Mouse (Mus musculus) myocyte (in vitro differentiated cells): ENCODE measurements at regions not wholly inside any gene's neighbourhood (a gene's known extent, or its start where the extent isn't known, plus 50 kb on each side); places are given as distances from the start of the nearest gene placed in this dataset.

Experiments used
- H3K27me3 ChIP-seq: one replicate; pipeline ENCODE4 v1.6.1; 2011; ENCODE audit not compliant: control insufficient read depth, insufficient read depth, insufficient read length
- H3K36me3 ChIP-seq: one replicate; pipeline ENCODE4 v1.6.1; 2011; ENCODE audit not compliant: control insufficient read depth, insufficient read depth
- H3K4me2 ChIP-seq: one replicate; pipeline ENCODE4 v1.6.1; 2011; ENCODE audit warnings: low read depth, control low read depth
- H3K4me3 ChIP-seq: one replicate; pipeline ENCODE4 v1.5.1; 2011; ENCODE audit warnings: mild to moderate bottlenecking, control low read depth, moderate library complexity
- H3K79me2 ChIP-seq: one replicate; pipeline ENCODE4 v1.6.1; 2011; ENCODE audit not compliant: control insufficient read depth, insufficient read depth
- H3ac ChIP-seq: one replicate; pipeline ENCODE4 v1.6.1; 2011; ENCODE audit not compliant: control insufficient read depth, insufficient read length
- CEBPB ChIP-seq: IDR thresholded peaks from 2 replicates; pipeline ENCODE4 v1.6.1; 2011; ENCODE audit warnings: mild to moderate bottlenecking, moderate library complexity; ENCODE audit not compliant: poor library complexity, insufficient read depth, severe bottlenecking
- E2F4 ChIP-seq: IDR thresholded peaks from one replicate; pipeline ENCODE4 v1.6.1; 2011; ENCODE audit warnings: mild to moderate bottlenecking, control low read depth, moderate library complexity; ENCODE audit not compliant: insufficient read depth
- MAX ChIP-seq: IDR thresholded peaks from one replicate; pipeline ENCODE4 v1.6.1; 2011; ENCODE audit warnings: low read depth, mild to moderate bottlenecking, control low read depth
- MYOD1 ChIP-seq, 3 experiments: IDR thresholded peaks; one replicate each; pipeline ENCODE4 v1.6.1; 2011; ENCODE audit warnings: control low read depth in 2 of 3, low read depth in 2 of 3, mild to moderate bottlenecking in 2 of 3, moderate library complexity in 1 of 3; ENCODE audit not compliant: insufficient read length in 2 of 3, control insufficient read depth in 1 of 3
- MYOG ChIP-seq, 3 experiments: IDR thresholded peaks; one replicate each; pipeline ENCODE4 v1.6.1; 2011; ENCODE audit warnings: control low read depth in 2 of 3, low read depth in 2 of 3, mild to moderate bottlenecking in 2 of 3; ENCODE audit not compliant: insufficient read length in 2 of 3, control insufficient read depth in 1 of 3, insufficient read depth in 1 of 3
- POLR2A ChIP-seq: IDR thresholded peaks from one replicate; pipeline ENCODE4 v1.6.1; 2011; ENCODE audit warnings: low read depth, mild to moderate bottlenecking, control low read depth, moderate library complexity; ENCODE audit not compliant: insufficient read length
- POLR2AphosphoS2 ChIP-seq: IDR thresholded peaks from one replicate; pipeline ENCODE4 v1.6.1; 2011; ENCODE audit warnings: low read depth, control low read depth; ENCODE audit not compliant: insufficient read length
- REST ChIP-seq: IDR thresholded peaks from one replicate; pipeline ENCODE4 v1.6.1; 2011; ENCODE audit warnings: mild to moderate bottlenecking, control low read depth, moderate library complexity; ENCODE audit not compliant: insufficient read depth, insufficient read length
- SRF ChIP-seq: IDR thresholded peaks from one replicate; pipeline ENCODE4 v1.6.1; 2011; ENCODE audit warnings: low read depth; ENCODE audit not compliant: control insufficient read depth, insufficient read length
- TCF12 ChIP-seq: IDR thresholded peaks from one replicate; pipeline ENCODE4 v1.6.1; 2011; ENCODE audit warnings: mild to moderate bottlenecking, control low read depth; ENCODE audit not compliant: poor library complexity, insufficient read depth, severe bottlenecking
- TCF3 ChIP-seq: IDR thresholded peaks from one replicate; pipeline ENCODE4 v1.6.1; 2011; ENCODE audit warnings: low read depth, control low read depth; ENCODE audit not compliant: insufficient read length
- USF1 ChIP-seq: IDR thresholded peaks from one replicate; pipeline ENCODE4 v1.6.1; 2011; ENCODE audit warnings: low read depth, mild to moderate bottlenecking, control low read depth, moderate library complexity

DNA sequence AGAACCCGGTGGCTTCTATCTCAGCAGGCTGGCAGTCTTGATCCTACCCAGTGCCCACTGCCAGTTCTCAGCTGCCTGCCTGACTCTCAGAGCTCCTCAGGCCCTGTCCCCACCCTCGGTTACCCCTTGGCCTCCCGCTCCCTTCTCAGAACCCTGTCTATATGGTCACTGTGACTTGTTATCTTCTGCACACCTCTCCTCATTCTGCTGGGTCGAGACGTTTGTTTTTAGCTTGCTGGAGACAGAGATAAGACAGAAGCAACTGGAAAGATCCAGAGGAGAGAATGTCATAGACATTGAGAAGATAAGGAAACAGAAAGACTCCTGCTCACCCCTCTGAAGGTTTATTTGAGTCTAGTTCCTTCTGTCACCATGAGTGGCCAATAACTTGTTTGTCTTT lies 53.8 kb upstream of the Phc1 start:
- Histone ChIP-seq H3K4me2 (no peak overlapping the region), H3K36me3 (no peaks in the 10 kb centered on the region), H3K27me3 (no peaks in the 10 kb centered on the region), H3ac (no peak overlapping the region), H3K4me3 (no peak overlapping the region), H3K79me2 (no peaks in the 10 kb centered on the region)
- TF ChIP-seq E2F4 (no peak), SRF (no peak), POLR2AphosphoS2 (no peak), REST (no peak), TCF12 (no peak), TCF3 (no peak), POLR2A (no peak), MAX (no peak), USF1 (no peak), MYOD1 (IDR thresholded peaks at IDR 0.05; ENCODE audit: control insufficient read depth in 1 of 3, insufficient read length in 2 of 3, low read depth in 2 of 3) (no peak), CEBPB (no peak), MYOG (IDR thresholded peaks at IDR 0.05; ENCODE audit: control insufficient read depth in 1 of 3, insufficient read depth in 1 of 3, insufficient read length in 2 of 3, low read depth in 2 of 3) (no peak)

- Histone ChIP-seq H3K4me2 (no peak overlapping the region), H3K4me3 (no peak overlapping the region), H3K79me2 (no peaks in the 10 kb centered on the region), H3K36me3 (no peaks in the 10 kb centered on the region), H3ac (no peak overlapping the region), H3K27me3 (no peaks in the 10 kb centered on the region)
- TF ChIP-seq REST (no peak), USF1 (no peak), POLR2A (no peak), TCF12 (no peak), MAX (no peak), E2F4 (no peak), TCF3 (no peak), MYOD1 (IDR thresholded peaks at IDR 0.05; ENCODE audit: control insufficient read depth in 1 of 3, insufficient read length in 2 of 3, low read depth in 2 of 3) (peak in 1 of 3 experiments; percentile 39), POLR2AphosphoS2 (no peak), SRF (no peak), MYOG (IDR thresholded peaks at IDR 0.05; ENCODE audit: control insufficient read depth in 1 of 3, insufficient read depth in 1 of 3, insufficient read length in 2 of 3, low read depth in 2 of 3) (peak in 2 of 3 experiments; percentile 46 to 65), CEBPB (no peak)
Observed at GRCm38 (mm10) chr6:122393231-122393881, 53.0 kb upstream of the Phc1 start.

DNA sequence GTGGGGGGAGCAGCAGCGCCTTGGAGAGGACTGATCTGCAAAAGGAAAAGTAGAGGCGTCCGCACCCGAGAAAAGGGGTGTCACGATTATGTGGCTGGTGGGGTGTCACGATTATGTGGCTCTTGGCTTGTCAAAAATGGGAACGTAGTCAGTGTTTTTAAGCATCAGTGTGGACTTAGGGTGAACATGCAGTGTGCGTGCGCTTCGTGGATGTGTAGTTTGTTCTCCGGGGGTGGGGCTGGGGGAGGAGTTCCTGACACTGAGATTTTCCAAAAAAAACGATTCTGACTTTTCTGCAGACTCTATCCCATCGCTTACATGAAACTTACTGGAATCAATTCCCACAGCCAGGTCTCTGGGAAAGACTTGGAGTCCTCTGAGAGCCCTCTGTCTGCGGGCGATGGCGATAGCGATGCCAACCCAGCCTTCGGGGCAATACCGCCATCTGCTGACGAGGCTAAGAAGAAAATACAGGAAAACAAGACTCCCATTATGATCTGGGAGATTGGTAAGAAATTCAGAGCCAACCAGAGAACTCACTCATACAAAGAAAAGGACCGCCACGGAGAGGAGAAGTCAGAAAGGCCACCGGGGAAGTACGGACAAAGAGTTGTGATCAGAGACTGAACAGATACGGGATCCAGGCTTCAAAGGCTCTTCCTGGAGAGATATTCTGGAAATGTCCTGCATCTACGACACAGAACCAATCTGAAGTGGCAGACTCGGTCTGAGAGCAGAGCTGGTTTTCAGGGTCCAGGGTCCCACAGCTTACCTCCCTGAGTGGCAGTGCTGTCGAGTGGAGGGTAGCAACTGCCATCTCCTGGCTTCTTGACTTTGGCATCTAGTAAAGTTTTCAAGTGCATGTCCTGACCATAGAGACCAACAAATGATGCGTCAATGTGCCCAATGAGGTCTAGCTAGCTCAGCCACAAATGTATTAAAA lies 51.6 kb upstream of the Phc1 start:
- TF ChIP-seq MYOG (IDR thresholded peaks at IDR 0.05; ENCODE audit: control insufficient read depth in 1 of 3, insufficient read depth in 1 of 3, insufficient read length in 2 of 3, low read depth in 2 of 3) = no peak
- no peak for TF ChIP-seq TCF3
- no peak for TF ChIP-seq CEBPB
- TF ChIP-seq TCF12 = no peak
- no peak for TF ChIP-seq POLR2A
- no peak for TF ChIP-seq E2F4
- TF ChIP-seq POLR2AphosphoS2 = no peak
- TF ChIP-seq MAX = no peak
- TF ChIP-seq SRF = no peak
- no peak for TF ChIP-seq REST
- no peak for TF ChIP-seq USF1
- TF ChIP-seq MYOD1 (IDR thresholded peaks at IDR 0.05; ENCODE audit: control insufficient read depth in 1 of 3, insufficient read length in 2 of 3, low read depth in 2 of 3) = no peak
- no peak overlapping the region for H3K4me3 ChIP-seq
- H3K4me2 ChIP-seq = peak overlapping the region; percentile 29

GRCm38 (mm10) chr6:122391126-122391525 lies 50.8 kb upstream of the Phc1 start:
- no peak overlapping the region for H3K4me2 ChIP-seq
- H3K79me2 ChIP-seq = no peaks in the 10 kb centered on the region
- H3ac ChIP-seq = no peak overlapping the region
- H3K4me3 ChIP-seq = no peak overlapping the region
- H3K36me3 ChIP-seq = no peaks in the 10 kb centered on the region
- no peak for TF ChIP-seq POLR2A
- H3K27me3 ChIP-seq = no peaks in the 10 kb centered on the region

More for the DNA sequence above, 51.6 kb upstream of the Phc1 start:
- H3ac ChIP-seq = no peak overlapping the region
- H3K79me2 ChIP-seq = no peaks in the 10 kb centered on the region
- H3K36me3 ChIP-seq = no peaks in the 10 kb centered on the region
- no peaks in the 10 kb centered on the region for H3K27me3 ChIP-seq

- no peaks in the 10 kb centered on the region for H3K79me2 ChIP-seq
Observed at GRCm38 (mm10) chr6:122390720-122391119, 50.4 kb upstream of the Phc1 start.

More at GRCm38 (mm10) chr6:122390720-122391119, 50.4 kb upstream of the Phc1 start:
- no peak overlapping the region for H3K4me3 ChIP-seq
- no peaks in the 10 kb centered on the region for H3K36me3 ChIP-seq
- TF ChIP-seq E2F4 (no peak), MYOG (IDR thresholded peaks at IDR 0.05; ENCODE audit: control insufficient read depth in 1 of 3, insufficient read depth in 1 of 3, insufficient read length in 2 of 3, low read depth in 2 of 3) (no peak), MYOD1 (IDR thresholded peaks at IDR 0.05; ENCODE audit: control insufficient read depth in 1 of 3, insufficient read length in 2 of 3, low read depth in 2 of 3) (no peak)
- no peaks in the 10 kb centered on the region for H3K27me3 ChIP-seq
- H3K4me2 ChIP-seq = no peak overlapping the region
- no peak overlapping the region for H3ac ChIP-seq
